Mouse (Mus musculus) kidney, adult 2 months (tissue): Measurements from ENCODE around the gene Ly86.

Experiments
- CTCF ChIP-seq: fragments of 200-500 bp; conservative IDR thresholded peaks from 2 replicates; pipeline ENCODE4 v1.5.1; 2011; ENCODE audit warnings: low read depth, mild to moderate bottlenecking, control low read depth, low read length, moderate library complexity, mixed read lengths; ENCODE audit not compliant: insufficient read depth, insufficient read length
- POLR2A ChIP-seq: fragments of 200-500 bp; IDR thresholded peaks from one replicate; pipeline ENCODE4 v1.6.1; 2011; ENCODE audit warnings: low read depth, low read length, control low read depth

DNA sequence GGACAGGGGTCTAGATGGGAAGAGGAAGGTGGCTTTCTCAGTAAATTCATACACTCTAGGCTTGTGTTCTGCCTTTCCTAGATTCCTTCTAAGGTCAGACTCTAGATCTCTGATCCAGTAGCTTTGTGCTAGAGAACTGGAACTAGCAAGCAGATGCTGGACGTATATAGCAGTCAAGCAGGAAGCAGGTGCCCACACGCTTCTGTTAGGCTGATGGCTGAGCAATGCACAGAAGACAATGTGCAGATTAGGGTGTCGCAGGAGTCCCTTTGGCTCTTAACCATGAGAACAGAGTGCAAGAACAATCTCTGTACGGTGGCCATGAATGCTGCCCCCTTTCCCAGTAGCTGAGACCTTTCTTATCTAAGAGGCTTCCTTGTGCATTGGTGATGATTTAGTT lies 9.4 kb downstream of the Ly86 start:
- TF ChIP-seq CTCF (no peak), POLR2A (no peak)
